Mouse (Mus musculus): Measurements from ENCODE around the gene Cchcr1.

GRCm38 (mm10) chr17:35570836-35571235 lies 53.9 kb downstream of the Cchcr1 start:
- TF ChIP-seq CTCF (IDR thresholded peaks at IDR 0.05; ENCODE audit: low read depth) (no peak), EP300 (IDR thresholded peaks at IDR 0.05; ENCODE audit: low read depth) (no peak)
